Mouse (Mus musculus) lung, embryonic 15.5 days (tissue): ENCODE results near the gene Pomp. TPM values are rescaled to one million over a fixed set of nuclear protein-coding genes. Genes with fewer than 3 reads are reported as not detected.
A peak's percentile ranks its signal among the peaks of the same experiment; 100 is the strongest.
"Not testable (repeated sequence)": the region's sequence is repeated elsewhere in the genome, so short reads cannot be mapped to it uniquely, and the experiment has no call there.

Experiments used
- ATAC-seq: fragments of 200-750 bp; cut with Nextera tagmentation; 2 replicates; pipeline ENCODE4 v1.8.0; 2017; ENCODE audit warnings: moderate number of reproducible peaks, borderline replicate concordance; ENCODE audit not compliant: low FRiP score, low TSS enrichment; ENCODE audit errors: extremely low read depth
- H3K27ac ChIP-seq: fragments of 300-500 bp; sonication (generic); 2 replicates; pipeline ENCODE4 v1.5.1; 2015; ENCODE audit warnings: moderate library complexity, mild to moderate bottlenecking, inconsistent platforms
- H3K27me3 ChIP-seq: fragments of 300-500 bp; sonication (generic); 2 replicates; pipeline ENCODE4 v1.6.1; 2015; ENCODE audit warnings: inconsistent platforms
- H3K36me3 ChIP-seq: fragments of 300-500 bp; sonication (generic); 2 replicates; pipeline ENCODE4 v1.6.1; 2015; ENCODE audit warnings: inconsistent platforms
- H3K4me1 ChIP-seq: fragments of 300-500 bp; sonication (generic); 2 replicates; pipeline ENCODE4 v1.6.1; 2015; ENCODE audit warnings: inconsistent platforms
- H3K4me2 ChIP-seq: fragments of 300-500 bp; sonication (generic); 2 replicates; pipeline ENCODE4 v1.6.1; 2015; ENCODE audit warnings: inconsistent platforms, mild to moderate bottlenecking, moderate library complexity
- H3K4me3 ChIP-seq: fragments of 300-500 bp; sonication (generic); 2 replicates; pipeline ENCODE4 v1.5.1; 2015; ENCODE audit warnings: mild to moderate bottlenecking, inconsistent platforms
- H3K9ac ChIP-seq: fragments of 300-500 bp; sonication (generic); 2 replicates; pipeline ENCODE4 v1.6.1; 2015; ENCODE audit warnings: inconsistent platforms
- H3K9me3 ChIP-seq: fragments of 300-500 bp; sonication (generic); 2 replicates; pipeline ENCODE4 v1.6.1; 2016; ENCODE audit warnings: inconsistent platforms
- WGBS: fragments of 180-500 bp; shearing (Covaris S2); methylation state at CpG from one replicate; pipeline ENCODE4 v1.1.7; 2015; 5-methylcytosine and 5-hydroxymethylcytosine counted together
- polyA plus RNA-seq: library from polyadenylated mRNA; unstranded; fragments of >200 nt; fragmentation: Nextera tagmentation; extraction: Ambion mirVana; gene quantifications from 2 replicates; pipeline ENCODE4 v1.2.1, GENCODE M21; 2015

Gene Pomp
- polyA plus RNA-seq, 1 experiment from 2014 or later, result 487 TPM

GRCm38 (mm10) chr5:147893766-147894454 is 33.6 kb downstream of the Pomp start:
- Histone ChIP-seq H3K27ac (peak overlapping the region; percentile 47; the same call in 1 of the 2 replicates), H3K36me3 (no peaks in the 10 kb centered on the region), H3K9me3 (no peaks in the 10 kb centered on the region), H3K4me3 (peak overlapping the region; percentile 66), H3K4me2 (peak overlapping the region; percentile 90), H3K9ac (peak overlapping the region; percentile 53), H3K27me3 (no peaks in the 10 kb centered on the region), H3K4me1 (peaks cover 16% of the 10 kb centered on the region)
- WGBS, result 2% methylated on average over 25 of the region's 25 CpGs
- peak; percentile 20 for ATAC-seq

- peak within 1 kb of the TSS; percentile 53 for H3K9ac ChIP-seq
Measured at GRCm38 (mm10) chr5:147894455-147895076, 34.3 kb downstream of the Pomp start, which contains the start of gene Slc46a3. TSS of gene Slc46a3 (minus strand) at chr5:147894815.

GRCm38 (mm10) chr5:147895436-147896198 is 35.4 kb downstream of the Pomp start:
- Histone ChIP-seq H3K4me3 (peak overlapping the region; percentile 66), H3K9ac (no peak overlapping the region), H3K4me1 (peaks cover 16% of the 10 kb centered on the region), H3K27me3 (no peaks in the 10 kb centered on the region), H3K9me3 (no peaks in the 10 kb centered on the region), H3K36me3 (no peaks in the 10 kb centered on the region), H3K27ac (no peak overlapping the region), H3K4me2 (peak overlapping the region; percentile 90)
- WGBS, result 17% methylated on average over 16 of the region's 16 CpGs
- ATAC-seq, result no peak

More at GRCm38 (mm10) chr5:147894455-147895076, 34.3 kb downstream of the Pomp start, which contains the start of gene Slc46a3:
- Histone ChIP-seq H3K27ac (peak within 1 kb of the TSS; percentile 47), H3K9me3 (no peaks in the 10 kb centered on the region), H3K27me3 (no peaks in the 10 kb centered on the region), H3K4me1 (peaks cover 16% of the 10 kb centered on the region), H3K36me3 (no peaks in the 10 kb centered on the region), H3K4me2 (peak within 1 kb of the TSS; percentile 90), H3K4me3 (peak within 1 kb of the TSS; percentile 66)
- peak; percentile 99 for ATAC-seq
- WGBS, result under 1% methylated on average over 47 of the region's 47 CpGs

GRCm38 (mm10) chr5:147896501-147896900 is 36.2 kb downstream of the Pomp start:
- not testable (repeated sequence) for H3K4me3 ChIP-seq, ATAC-seq, H3K9ac ChIP-seq, H3K9me3 ChIP-seq, H3K27me3 ChIP-seq, H3K27ac ChIP-seq, H3K36me3 ChIP-seq, H3K4me2 ChIP-seq
- 62% methylated on average over 4 of the region's 4 CpGs for WGBS
- peaks cover 16% of the 10 kb centered on the region for H3K4me1 ChIP-seq

GRCm38 (mm10) chr5:147898254-147898653 is 38.0 kb downstream of the Pomp start:
- peaks cover 15% of the 10 kb centered on the region for H3K4me1 ChIP-seq
- no peak overlapping the region for H3K9ac ChIP-seq
- no peak overlapping the region for H3K27ac ChIP-seq
- H3K9me3 ChIP-seq, result no peaks in the 10 kb centered on the region
- 43% methylated on average over 2 of the region's 2 CpGs for WGBS
- no peaks in the 10 kb centered on the region for H3K36me3 ChIP-seq
- H3K4me2 ChIP-seq, result no peak overlapping the region
- no peak for ATAC-seq
- no peak overlapping the region for H3K4me3 ChIP-seq
- no peaks in the 10 kb centered on the region for H3K27me3 ChIP-seq

GRCm38 (mm10) chr5:147898968-147899549 is 38.8 kb downstream of the Pomp start:
- no peak overlapping the region for H3K4me3 ChIP-seq
- no peaks in the 10 kb centered on the region for H3K9me3 ChIP-seq
- no peak overlapping the region for H3K4me2 ChIP-seq
- no peak overlapping the region for H3K9ac ChIP-seq
- H3K27me3 ChIP-seq, result no peaks in the 10 kb centered on the region
- peaks cover 8% of the 10 kb centered on the region for H3K4me1 ChIP-seq
- no peak overlapping the region for H3K27ac ChIP-seq
- no peak for ATAC-seq
- no peaks in the 10 kb centered on the region for H3K36me3 ChIP-seq
- WGBS, result 62% methylated on average over 4 of the region's 4 CpGs

GRCm38 (mm10) chr5:147902008-147902757 is 41.9 kb downstream of the Pomp start:
- no peaks in the 10 kb centered on the region for H3K4me1 ChIP-seq
- H3K36me3 ChIP-seq, result no peaks in the 10 kb centered on the region
- no peaks in the 10 kb centered on the region for H3K27me3 ChIP-seq
- H3K9me3 ChIP-seq, result no peaks in the 10 kb centered on the region
- no peak overlapping the region for H3K4me2 ChIP-seq
- H3K27ac ChIP-seq, result no peak overlapping the region
- H3K9ac ChIP-seq, result no peak overlapping the region
- 63% methylated on average over 15 of the region's 15 CpGs for WGBS
- no peak for ATAC-seq
- no peak overlapping the region for H3K4me3 ChIP-seq

- 71% methylated on average over 9 of the region's 9 CpGs for WGBS
- H3K36me3 ChIP-seq, result no peaks in the 10 kb centered on the region
- no peaks in the 10 kb centered on the region for H3K4me1 ChIP-seq
- H3K4me2 ChIP-seq, result no peak overlapping the region
- H3K4me3 ChIP-seq, result no peak overlapping the region
- H3K27me3 ChIP-seq, result no peaks in the 10 kb centered on the region
- H3K9me3 ChIP-seq, result no peaks in the 10 kb centered on the region
- H3K9ac ChIP-seq, result no peak overlapping the region
- no peak for ATAC-seq
- no peak overlapping the region for H3K27ac ChIP-seq
Measured at GRCm38 (mm10) chr5:147903166-147903565, 42.9 kb downstream of the Pomp start.

GRCm38 (mm10) chr5:147907144-147907543 is 46.9 kb downstream of the Pomp start:
- no peak overlapping the region for H3K9ac ChIP-seq
- H3K36me3 ChIP-seq, result no peaks in the 10 kb centered on the region
- no peak overlapping the region for H3K4me3 ChIP-seq
- H3K4me2 ChIP-seq, result no peak overlapping the region
- H3K27me3 ChIP-seq, result no peaks in the 10 kb centered on the region
- no peak overlapping the region for H3K27ac ChIP-seq
- H3K9me3 ChIP-seq, result no peaks in the 10 kb centered on the region
- no peaks in the 10 kb centered on the region for H3K4me1 ChIP-seq
- 50% methylated on average over 11 of the region's 11 CpGs for WGBS
- no peak for ATAC-seq

- no peaks in the 10 kb centered on the region for H3K27me3 ChIP-seq
- H3K9me3 ChIP-seq, result no peaks in the 10 kb centered on the region
- no peaks in the 10 kb centered on the region for H3K36me3 ChIP-seq
- H3K4me2 ChIP-seq, result no peak overlapping the region
- H3K9ac ChIP-seq, result no peak overlapping the region
- H3K4me1 ChIP-seq, result peaks cover under 1% of the 10 kb centered on the region; the same call in 1 of the 2 replicates
- 87% methylated on average over 8 of the region's 8 CpGs for WGBS
- H3K4me3 ChIP-seq, result no peak overlapping the region
- no peak overlapping the region for H3K27ac ChIP-seq
- no peak for ATAC-seq
Measured at GRCm38 (mm10) chr5:147907851-147908250, 47.6 kb downstream of the Pomp start.
